Mouse (Mus musculus): ENCODE data around the gene Cldn24. TPM values are rescaled to one million over a fixed set of nuclear protein-coding genes. Genes with fewer than 3 reads are reported as not detected.

Gene Cldn24
- total and polyA plus RNA-seq, 3 experiments = not detected

DNA sequence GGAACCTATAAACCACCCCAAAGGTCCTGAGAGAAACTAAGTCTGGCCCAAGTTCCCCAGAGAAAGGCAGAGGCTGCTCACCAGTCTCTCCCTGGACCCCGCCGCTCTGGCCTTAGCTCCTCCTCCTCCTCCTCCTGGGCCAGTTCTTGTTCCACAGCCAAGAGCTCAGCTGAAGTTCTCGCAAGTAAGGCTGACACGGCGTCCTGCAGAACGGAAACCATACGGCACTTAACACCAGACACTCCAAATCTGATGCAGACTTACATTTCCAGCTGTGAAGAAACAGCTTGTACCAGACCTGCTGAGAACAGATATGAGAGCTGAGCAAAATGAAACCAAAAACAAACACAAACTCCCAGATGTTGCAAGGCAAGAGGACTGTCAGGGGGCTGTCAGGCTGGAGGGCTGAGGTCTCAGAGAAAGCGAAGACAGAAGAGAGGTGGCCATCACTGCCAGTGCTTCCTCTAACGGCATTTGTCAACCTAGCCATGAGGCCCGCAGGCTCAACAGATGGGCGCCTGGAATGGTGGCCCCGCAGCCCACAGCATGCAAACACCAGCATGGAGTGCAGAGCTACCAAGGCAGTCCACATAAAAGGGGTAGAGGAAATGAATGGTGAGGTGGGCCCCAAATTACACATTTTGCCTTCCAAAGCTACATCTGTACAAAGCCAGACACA lies 30.0 kb downstream of the Cldn24 start:
- Histone ChIP-seq H3K36me3 (ENCODE audit: control insufficient read depth in 1 of 2, insufficient read depth in 2 of 2, low read length in 2 of 2) (no peaks in the 10 kb centered on the region; a peak in 2 of 4 replicates), H3K9ac (ENCODE audit: control insufficient read depth, low read depth, low read length, poor library complexity, severe bottlenecking) (no peak overlapping the region), H3K27me3 (ENCODE audit: control insufficient read depth in 1 of 2, insufficient read depth in 2 of 2, low read length in 2 of 2) (no peaks in the 10 kb centered on the region), H3K4me1 (ENCODE audit: control insufficient read depth in 1 of 2, insufficient read depth in 2 of 2, low read length in 2 of 2) (no peaks in the 10 kb centered on the region), H3K79me2 (ENCODE audit: control insufficient read depth, insufficient read depth, low read length, poor library complexity) (no peaks in the 10 kb centered on the region), H3K9me3 (replicated peaks; ENCODE audit: insufficient read depth, low read length) (no peaks in the 10 kb centered on the region), H3K4me3 (ENCODE audit: control insufficient read depth in 1 of 2, insufficient read depth in 1 of 2, low read depth in 2 of 2, low read length in 2 of 2) (no peak overlapping the region), H3K27ac (ENCODE audit: control insufficient read depth, low read depth, low read length) (no peak overlapping the region)
- no peak for DNase-seq (ENCODE audit: low read depth, low spot score)
- no peak for TF ChIP-seq MAX (IDR thresholded peaks at IDR 0.05; ENCODE audit: low read length)
- no peak for TF ChIP-seq TCF12 (IDR thresholded peaks at IDR 0.05; ENCODE audit: low read depth, low read length)
- TF ChIP-seq JUND (IDR thresholded peaks at IDR 0.05; ENCODE audit: low read depth, low read length) = no peak
- TF ChIP-seq ZC3H11A (IDR thresholded peaks at IDR 0.05; ENCODE audit: low read depth, low read length) = no peak
- TF ChIP-seq USF2 (IDR thresholded peaks at IDR 0.05; ENCODE audit: borderline replicate concordance in 1 of 2, insufficient read depth in 1 of 2, low read depth in 1 of 2, low read length in 2 of 2) = no peak
- no peak for TF ChIP-seq NRF1 (IDR thresholded peaks at IDR 0.05; ENCODE audit: insufficient read depth, low read depth, low read length, poor library complexity, severe bottlenecking)
- TF ChIP-seq CTCF (IDR thresholded peaks at IDR 0.05 in 2 of 3, conservative IDR thresholded peaks at IDR 0.05 in 1 of 3; ENCODE audit: control insufficient read depth in 1 of 3, insufficient read depth in 1 of 3, low read depth in 2 of 3, low read length in 3 of 3, poor library complexity in 1 of 3, severe bottlenecking in 1 of 3) = no peak
- TF ChIP-seq GATA1 (IDR thresholded peaks at IDR 0.05; ENCODE audit: low read depth, low read length) = no peak
- TF ChIP-seq POLR2AphosphoS2 (IDR thresholded peaks at IDR 0.05; ENCODE audit: low read length) = no peak

DNA sequence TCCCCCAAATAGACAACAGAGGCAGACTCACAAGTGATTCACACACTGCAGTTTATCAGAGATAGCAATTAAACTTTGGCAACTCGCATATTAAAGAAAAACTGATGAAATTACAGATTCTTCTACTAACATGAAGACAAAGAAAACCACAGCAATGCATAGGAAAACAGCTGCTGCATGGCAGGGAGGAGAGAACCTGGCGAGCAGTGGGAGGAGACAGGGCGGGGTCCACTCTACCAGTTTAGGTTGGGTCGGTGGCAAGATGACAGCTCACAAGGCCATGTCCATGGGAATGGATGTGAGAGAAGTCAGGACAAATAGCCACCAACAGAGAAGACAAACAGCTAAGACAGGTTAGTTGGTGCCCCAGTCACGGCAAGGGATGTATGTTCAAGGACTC lies 30.8 kb downstream of the Cldn24 start:
- Histone ChIP-seq H3K4me1 (ENCODE audit: control insufficient read depth in 1 of 2, insufficient read depth in 2 of 2, low read length in 2 of 2) (no peaks in the 10 kb centered on the region), H3K27ac (ENCODE audit: control insufficient read depth, low read depth, low read length) (no peak overlapping the region), H3K79me2 (ENCODE audit: control insufficient read depth, insufficient read depth, low read length, poor library complexity) (no peaks in the 10 kb centered on the region), H3K9ac (ENCODE audit: control insufficient read depth, low read depth, low read length, poor library complexity, severe bottlenecking) (no peak overlapping the region), H3K27me3 (ENCODE audit: control insufficient read depth in 1 of 2, insufficient read depth in 2 of 2, low read length in 2 of 2) (no peaks in the 10 kb centered on the region), H3K9me3 (replicated peaks; ENCODE audit: insufficient read depth, low read length) (no peaks in the 10 kb centered on the region), H3K4me3 (ENCODE audit: control insufficient read depth in 1 of 2, insufficient read depth in 1 of 2, low read depth in 2 of 2, low read length in 2 of 2) (no peak overlapping the region), H3K36me3 (ENCODE audit: control insufficient read depth in 1 of 2, insufficient read depth in 2 of 2, low read length in 2 of 2) (no peaks in the 10 kb centered on the region; a peak in 2 of 4 replicates)
- TF ChIP-seq E2F4 (IDR thresholded peaks at IDR 0.05; ENCODE audit: borderline replicate concordance, low read depth, low read length) = no peak
- TF ChIP-seq ZKSCAN1 (IDR thresholded peaks at IDR 0.05; ENCODE audit: low read depth, low read length) = no peak
- no peak for TF ChIP-seq ZMIZ1 (IDR thresholded peaks at IDR 0.05; ENCODE audit: low read depth, low read length)
- no peak for TF ChIP-seq POLR2A (IDR thresholded peaks at IDR 0.05; ENCODE audit: control insufficient read depth in 1 of 2, insufficient read depth in 1 of 2, low read depth in 1 of 2, low read length in 2 of 2, poor library complexity in 1 of 2)
- no peak for TF ChIP-seq UBTF (IDR thresholded peaks at IDR 0.05; ENCODE audit: borderline replicate concordance, insufficient read depth, low read depth, low read length)
- no peak for TF ChIP-seq CHD1 (IDR thresholded peaks at IDR 0.05; ENCODE audit: low read depth, low read length)
- no peak for TF ChIP-seq CTCF (IDR thresholded peaks at IDR 0.05 in 2 of 3, conservative IDR thresholded peaks at IDR 0.05 in 1 of 3; ENCODE audit: control insufficient read depth in 1 of 3, insufficient read depth in 1 of 3, low read depth in 2 of 3, low read length in 3 of 3, poor library complexity in 1 of 3, severe bottlenecking in 1 of 3)
- TF ChIP-seq ELF1 (IDR thresholded peaks at IDR 0.05; ENCODE audit: low read depth, low read length) = no peak
- TF ChIP-seq SIN3A (IDR thresholded peaks at IDR 0.05; ENCODE audit: low read length) = no peak
- no peak for TF ChIP-seq USF2 (IDR thresholded peaks at IDR 0.05; ENCODE audit: borderline replicate concordance in 1 of 2, insufficient read depth in 1 of 2, low read depth in 1 of 2, low read length in 2 of 2)
- no peak for TF ChIP-seq SMC3 (IDR thresholded peaks at IDR 0.05; ENCODE audit: low read depth, low read length)
- no peak for TF ChIP-seq TAL1 (IDR thresholded peaks at IDR 0.05; ENCODE audit: low read length)
- TF ChIP-seq GABPA (IDR thresholded peaks at IDR 0.05; ENCODE audit: low read depth, low read length) = no peak
- TF ChIP-seq NELFE (IDR thresholded peaks at IDR 0.05; ENCODE audit: low read depth, low read length) = no peak
- no peak for TF ChIP-seq BHLHE40 (IDR thresholded peaks at IDR 0.05; ENCODE audit: borderline replicate concordance, low read depth, low read length)
- TF ChIP-seq ETS1 (IDR thresholded peaks at IDR 0.05; ENCODE audit: low read depth, low read length) = no peak
- no peak for DNase-seq (ENCODE audit: low read depth, low spot score)
